In the genomic region with DNA sequence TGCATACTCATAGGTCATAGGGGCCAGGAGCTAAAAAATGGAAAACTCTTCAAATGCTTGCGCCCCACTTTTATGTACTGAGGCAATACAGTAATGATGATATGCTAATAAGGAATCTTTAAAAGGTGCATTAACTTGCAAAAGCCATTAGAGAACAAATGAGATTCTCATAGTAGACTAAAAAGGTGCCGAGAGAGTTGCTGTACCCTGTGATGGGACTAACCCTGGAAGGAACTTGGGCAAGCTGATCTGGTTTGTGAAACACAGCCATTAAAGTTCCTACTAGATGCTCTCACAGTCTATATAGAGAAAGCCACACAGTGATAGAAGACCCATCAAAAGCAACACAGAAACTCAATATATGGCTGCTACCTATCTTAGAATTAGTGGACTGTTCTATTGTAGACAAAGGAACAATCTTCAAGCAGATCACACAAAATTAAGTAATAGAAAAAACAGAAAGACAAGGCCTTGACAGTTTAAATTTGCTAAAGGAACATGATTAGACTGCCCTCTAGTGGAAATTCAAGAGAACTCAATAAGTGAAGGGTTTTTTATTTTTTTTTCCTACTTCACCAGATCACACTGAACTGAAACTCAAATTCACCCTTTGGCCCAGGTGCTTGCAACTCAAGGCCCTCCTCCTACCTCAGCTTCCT, we compare ENCODE assay signal across 10 mouse cellular contexts. TPM values are rescaled to one million over a fixed set of nuclear protein-coding genes. Genes with fewer than 3 reads are reported as not detected.
DNase-seq lines count a peak whose midpoint lies in the region; ATAC-seq and TF ChIP-seq lines count a peak whose summit lies in the region.
"Had no signal": no experiment of that assay in that cellular context is flagged by ENCODE, and none has a peak within 500 bp of the region (broad histone marks: within the 10 kb centered on the region; RNA-seq: fewer than 3 reads in every experiment).

No protein-coding gene starts in this region.

- H3K36me3 ChIP-seq in limb, embryonic 14.5 days (ENCODE audit: control insufficient read depth, insufficient read depth, low read length): 0 out of 2 replicates have a peak, but pooled peaks cover 5% of the 10 kb centered on the region
- H3K36me3 ChIP-seq in limb, embryonic 10.5 days: peaks cover 47% of the 10 kb centered on the region
- H3K36me3 ChIP-seq in forebrain, embryonic 16.5 days (ENCODE audit: control insufficient read depth, insufficient read depth): no peaks in the 10 kb centered on the region
- no peaks in the 10 kb centered on the region for H3K36me3 ChIP-seq in neural tube, embryonic 14.5 days (ENCODE audit: control insufficient read depth, insufficient read depth, low read length)

- DNase-seq in limb, embryonic 14.5 days (ENCODE audit: low spot score): peak; percentile 57
- DNase-seq in limb, embryonic 10.5 days (ENCODE audit: low spot score): no peak
- peak; percentile 37 for DNase-seq in Muller cell, postnatal 12 days (ENCODE audit: inconsistent ontology term)
- DNase-seq in gastrocnemius, adult 18-20 months (ENCODE audit: low spot score): no peak
- no peak for DNase-seq in layer of hippocampus, postnatal 36 days
- DNase-seq in frontal cortex, postnatal 14 days (ENCODE audit: low spot score in 2 of 2): no peak
- DNase-seq: liver, embryonic 13.5 days; right cerebral cortex, postnatal 14 days had no signal

- H3K27me3 ChIP-seq in limb, embryonic 14.5 days (ENCODE audit: control insufficient read depth, insufficient read depth, low read length): no peaks in the 10 kb centered on the region
- no peaks in the 10 kb centered on the region for H3K27me3 ChIP-seq in limb, embryonic 10.5 days (ENCODE audit: low read depth, poor library complexity, severe bottlenecking)
- no peaks in the 10 kb centered on the region for H3K27me3 ChIP-seq in forebrain, embryonic 16.5 days (replicated peaks; ENCODE audit: control insufficient read depth, insufficient read depth, low read length)
- no peaks in the 10 kb centered on the region for H3K27me3 ChIP-seq in neural tube, embryonic 14.5 days (ENCODE audit: control insufficient read depth, insufficient read depth, low read length)
- H3K27me3 ChIP-seq: liver, embryonic 13.5 days had no signal

- H3K4me3 ChIP-seq in limb, embryonic 14.5 days (replicated peaks; ENCODE audit: low read length): no peak overlapping the region
- no peak overlapping the region for H3K4me3 ChIP-seq in limb, embryonic 10.5 days
- no peak overlapping the region for H3K4me3 ChIP-seq in forebrain, embryonic 16.5 days (replicated peaks; ENCODE audit: low read length)
- H3K4me3 ChIP-seq in neural tube, embryonic 14.5 days (ENCODE audit: low read depth, low read length): no peak overlapping the region
- H3K4me3 ChIP-seq: liver, embryonic 13.5 days had no signal

- no peak for TF ChIP-seq POLR2A in limb, embryonic 14.5 days (IDR thresholded peaks at IDR 0.05; ENCODE audit: borderline replicate concordance, extremely low read depth, insufficient read depth, insufficient read length)

- H3K9me3 ChIP-seq in limb, embryonic 14.5 days (ENCODE audit: control insufficient read depth, low read length): no peaks in the 10 kb centered on the region
- no peaks in the 10 kb centered on the region for H3K9me3 ChIP-seq in limb, embryonic 10.5 days (replicated peaks)
- H3K9me3 ChIP-seq in forebrain, embryonic 16.5 days (ENCODE audit: control insufficient read depth, low read length): no peaks in the 10 kb centered on the region
- no peaks in the 10 kb centered on the region for H3K9me3 ChIP-seq in neural tube, embryonic 14.5 days (ENCODE audit: control insufficient read depth, low read length)
- H3K9me3 ChIP-seq: liver, embryonic 13.5 days had no signal

- WGBS in limb, embryonic 14.5 days: 77% methylated on average over 2 of the region's 2 CpGs
- 96% methylated on average over 2 of the region's 2 CpGs for WGBS in limb, embryonic 10.5 days
- 34% methylated on average over 2 of the region's 2 CpGs for WGBS in forebrain, embryonic 16.5 days
- WGBS in neural tube, embryonic 14.5 days: 62% methylated on average over 2 of the region's 2 CpGs

- no peak overlapping the region for H3K4me2 ChIP-seq in limb, embryonic 14.5 days (replicated peaks; ENCODE audit: low read depth, low read length, severe bottlenecking)
- H3K4me2 ChIP-seq in forebrain, embryonic 16.5 days (ENCODE audit: low read length): no peak overlapping the region
- H3K4me2 ChIP-seq in neural tube, embryonic 14.5 days (ENCODE audit: low read depth, low read length): no peak overlapping the region
- H3K4me2 ChIP-seq: liver, embryonic 13.5 days had no signal

- no peak overlapping the region for H3K9ac ChIP-seq in limb, embryonic 14.5 days (ENCODE audit: low read depth, low read length, severe bottlenecking)
- no peak overlapping the region for H3K9ac ChIP-seq in forebrain, embryonic 16.5 days (replicated peaks; ENCODE audit: low read depth, low read length)
- no peak overlapping the region for H3K9ac ChIP-seq in neural tube, embryonic 14.5 days (replicated peaks; ENCODE audit: low read depth, low read length)
- H3K9ac ChIP-seq: liver, embryonic 13.5 days had no signal

- no peaks in the 10 kb centered on the region for H3K4me1 ChIP-seq in limb, embryonic 14.5 days (ENCODE audit: control insufficient read depth, insufficient read depth, low read length)
- peaks cover 5% of the 10 kb centered on the region for H3K4me1 ChIP-seq in limb, embryonic 10.5 days
- H3K4me1 ChIP-seq in forebrain, embryonic 16.5 days (replicated peaks; ENCODE audit: control insufficient read depth, insufficient read depth, low read length): peaks cover 3% of the 10 kb centered on the region
- H3K4me1 ChIP-seq in neural tube, embryonic 14.5 days (ENCODE audit: control insufficient read depth, insufficient read depth, low read length): no peaks in the 10 kb centered on the region; the same call in 1 of the 2 replicates

- no peak for ATAC-seq in limb, embryonic 14.5 days (ENCODE audit: low FRiP score, low read depth)
- peak; percentile 54 for ATAC-seq in forebrain, embryonic 16.5 days
- ATAC-seq in neural tube, embryonic 14.5 days (ENCODE audit: low read depth): no peak; the same call in 1 of the 2 replicates

- no peak overlapping the region for H3K27ac ChIP-seq in limb, embryonic 14.5 days (replicated peaks; ENCODE audit: low read depth, low read length)
- no peak overlapping the region for H3K27ac ChIP-seq in limb, embryonic 10.5 days
- H3K27ac ChIP-seq in forebrain, embryonic 16.5 days (ENCODE audit: low read length): peak overlapping the region; percentile 23; the same call in 1 of the 2 replicates
- peak overlapping the region; percentile 16; the same call in 1 of the 2 replicates for H3K27ac ChIP-seq in neural tube, embryonic 14.5 days (ENCODE audit: low read depth, low read length)
- H3K27ac ChIP-seq: liver, embryonic 13.5 days had no signal

RNA-seq across cellular contexts. Expression of a gene that starts 24.3 kb away (rescaled TPM):
- polyA plus RNA-seq in limb, embryonic 14.5 days (2012; rRNA removed): 57.6 and 58.2 TPM in 2 replicates
- polyA plus RNA-seq in limb, embryonic 14.5 days (2014; fragmentation: Nextera tagmentation; extraction: Ambion mirVana): 69.2 and 71.8 TPM in 2 replicates
- 91.3 and 100 TPM in 2 replicates for polyA plus RNA-seq in limb, embryonic 10.5 days (2016; fragmentation: Nextera tagmentation; extraction: Ambion mirVana)
- 95.1 and 118 TPM in 2 replicates for polyA plus RNA-seq in forebrain, embryonic 16.5 days (2015; fragmentation: Nextera tagmentation; extraction: Ambion mirVana)
- polyA plus RNA-seq in neural tube, embryonic 14.5 days (2014; fragmentation: Nextera tagmentation; extraction: Ambion mirVana): 123 and 148 TPM in 2 replicates
- total RNA-seq in gastrocnemius, adult 18-20 months (2021): 10 to 100 TPM; 66.3 to 78.4 TPM
- total RNA-seq in layer of hippocampus, postnatal 36 days (2021): 10 to 100 TPM; 81.1 to 82.7 TPM

Comparison
In these comparisons a context has a peak if more than half of its experiments do, and no peak if none do; other contexts are left out.
1. DNase-seq: peak in limb, embryonic 14.5 days (single experiment) and Muller cell, postnatal 12 days (single experiment); none in limb, embryonic 10.5 days (single experiment), gastrocnemius, adult 18-20 months (single experiment), layer of hippocampus, postnatal 36 days (0 of 2) and frontal cortex, postnatal 14 days (0 of 2).
2. H3K27ac ChIP-seq: peak in forebrain, embryonic 16.5 days (single experiment) and neural tube, embryonic 14.5 days (single experiment); none in limb, embryonic 14.5 days (single experiment) and limb, embryonic 10.5 days (single experiment).